Mouse (Mus musculus): ENCODE results near the gene Tex35.

DNA sequence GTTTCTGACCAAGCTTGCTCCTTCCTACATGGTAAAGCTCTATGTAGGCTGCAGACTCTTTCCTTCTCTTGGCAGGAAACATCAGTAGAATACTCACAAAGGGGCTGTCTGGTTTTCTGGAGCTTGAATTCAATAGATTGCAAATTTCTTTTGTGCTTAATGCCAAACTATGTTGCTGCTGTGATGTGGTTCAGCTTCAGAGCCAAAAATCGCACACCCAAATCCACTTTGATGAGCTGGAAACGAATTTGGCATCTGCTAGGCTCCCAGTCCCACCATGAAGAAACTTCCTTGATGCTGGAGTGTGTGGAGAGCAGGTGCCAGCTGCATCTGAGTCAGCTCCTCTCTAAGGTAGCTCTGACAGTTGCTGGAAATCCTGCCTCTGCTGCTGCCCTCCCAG is 6.0 kb upstream of the Tex35 start:
- TF ChIP-seq HCFC1 (IDR thresholded peaks at IDR 0.05; ENCODE audit: borderline replicate concordance, insufficient read depth, low read length) (no peak), ZNF384 (IDR thresholded peaks at IDR 0.05; ENCODE audit: low read depth, low read length) (no peak)

All from ES-E14 (cell line).